Mouse (Mus musculus) thymus, adult 2 months (tissue): ENCODE data around the gene Wwox.

Source experiments
- CTCF ChIP-seq: fragments of 200-500 bp; IDR thresholded peaks from 2 replicates; pipeline ENCODE4 v1.5.1; 2012; ENCODE audit warnings: mild to moderate bottlenecking, control low read depth, low read length, moderate library complexity, borderline replicate concordance; ENCODE audit not compliant: control insufficient read depth, poor library complexity, insufficient read depth; ENCODE audit errors: extremely low read depth
- POLR2A ChIP-seq: fragments of 200-500 bp; IDR thresholded peaks from 2 replicates; pipeline ENCODE4 v1.6.1; 2012; ENCODE audit warnings: mild to moderate bottlenecking, low read length, control low read depth, moderate library complexity; ENCODE audit not compliant: control insufficient read depth, poor library complexity, insufficient read depth; ENCODE audit errors: extremely low read depth

DNA sequence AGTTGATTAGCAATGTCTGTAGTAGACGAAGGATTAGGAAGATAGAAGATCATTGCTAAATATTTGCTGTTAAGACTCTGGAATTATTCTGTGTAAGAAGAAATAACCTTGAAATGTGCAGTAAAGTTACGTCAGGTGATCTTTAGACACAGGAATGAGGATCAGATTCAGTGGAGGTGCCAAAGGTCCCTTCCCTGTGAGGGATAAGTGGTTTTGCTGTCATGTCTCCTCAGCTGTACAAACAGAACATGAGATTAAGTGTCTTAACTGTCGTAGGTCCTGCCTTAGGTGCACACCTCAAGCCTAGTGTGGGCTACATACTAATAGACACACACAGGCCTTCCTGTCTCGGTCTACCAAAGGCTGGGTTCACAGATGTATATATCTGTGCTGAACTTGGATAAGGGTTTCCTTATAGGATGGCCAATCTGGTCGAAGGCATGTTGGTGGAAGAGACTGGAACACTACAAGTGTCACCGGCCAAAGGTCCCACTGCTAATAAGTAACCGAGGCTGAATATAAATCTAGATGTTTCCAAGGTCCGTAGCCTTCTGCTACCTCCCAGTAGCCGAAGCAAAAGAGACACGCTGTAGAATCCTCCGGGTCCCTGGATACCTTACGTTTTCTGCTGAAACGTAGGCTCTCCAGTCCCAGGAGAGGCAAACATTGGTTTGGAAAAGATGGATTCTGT is 746.8 kb downstream of the Wwox start:
- TF ChIP-seq POLR2A (no peak), CTCF (no peak)
